Mouse (Mus musculus) neural tube, embryonic 15.5 days (tissue): ENCODE data around the gene Atf3. TPM values are rescaled to one million over a fixed set of nuclear protein-coding genes. Genes with fewer than 3 reads are reported as not detected.

Experiments
- ATAC-seq: fragments of 200-750 bp; cut with Nextera tagmentation; 2 replicates; pipeline ENCODE4 v1.8.0; 2017; ENCODE audit warnings: mild to moderate bottlenecking, moderate TSS enrichment, moderate library complexity; ENCODE audit not compliant: low FRiP score
- H3K27ac ChIP-seq: fragments of 300-500 bp; sonication (generic); replicated peaks from 2 replicates; pipeline ENCODE4 v1.5.1; 2015; ENCODE audit warnings: mild to moderate bottlenecking, inconsistent platforms
- H3K27me3 ChIP-seq: fragments of 300-500 bp; sonication (generic); replicated peaks from 2 replicates; pipeline ENCODE4 v1.6.1; 2015; ENCODE audit warnings: inconsistent platforms
- H3K36me3 ChIP-seq: fragments of 300-500 bp; sonication (generic); 2 replicates; pipeline ENCODE4 v1.6.1; 2015; ENCODE audit warnings: inconsistent platforms
- H3K4me1 ChIP-seq: fragments of 300-500 bp; sonication (generic); 2 replicates; pipeline ENCODE4 v1.6.1; 2015; ENCODE audit warnings: inconsistent platforms
- H3K4me2 ChIP-seq: fragments of 300-500 bp; sonication (generic); 2 replicates; pipeline ENCODE4 v1.6.1; 2015; ENCODE audit warnings: inconsistent platforms, mild to moderate bottlenecking, moderate library complexity
- H3K4me3 ChIP-seq: fragments of 300-500 bp; sonication (generic); replicated peaks from 2 replicates; pipeline ENCODE4 v1.5.1; 2015; ENCODE audit warnings: mild to moderate bottlenecking, inconsistent platforms
- H3K9ac ChIP-seq: fragments of 300-500 bp; sonication (generic); replicated peaks from 2 replicates; pipeline ENCODE4 v1.6.1; 2015; ENCODE audit warnings: mild to moderate bottlenecking, inconsistent platforms
- H3K9me3 ChIP-seq: fragments of 300-500 bp; sonication (generic); replicated peaks from 2 replicates; pipeline ENCODE4 v1.6.1; 2016; ENCODE audit warnings: inconsistent platforms
- WGBS: fragments of 180-500 bp; shearing (Covaris S2); methylation state at CpG from one replicate; pipeline ENCODE4 v1.1.7; 2015; ENCODE audit warnings: mixed read lengths; 5-methylcytosine and 5-hydroxymethylcytosine counted together
- polyA plus RNA-seq: library from polyadenylated mRNA; unstranded; fragments of >200 nt; fragmentation: Nextera tagmentation; extraction: Ambion mirVana; gene quantifications from 2 replicates; pipeline ENCODE4 v1.2.1, GENCODE M21; 2015

Gene Atf3
- polyA plus RNA-seq, 1 experiment from 2014 or later: 1.8 TPM

DNA sequence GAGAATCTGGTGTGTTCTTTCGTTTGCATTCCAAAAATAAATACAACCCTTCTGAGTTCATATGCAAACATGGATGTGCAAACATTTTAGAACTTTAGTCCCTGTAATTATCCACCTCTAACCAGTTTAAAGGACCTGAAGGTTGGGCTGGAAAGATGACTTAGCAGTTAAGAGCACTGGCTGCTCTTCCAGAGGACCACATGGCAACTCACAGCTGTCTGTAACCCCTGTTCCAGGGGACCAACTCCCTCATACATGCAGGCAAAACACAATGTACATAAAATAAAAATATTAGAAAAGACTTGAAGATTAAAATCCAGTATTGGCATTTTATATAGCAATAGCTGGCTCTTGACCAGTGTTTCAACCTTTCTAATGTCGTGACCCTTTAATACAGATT lies 7.9 kb upstream of the Atf3 start:
- no peak for ATAC-seq
- Histone ChIP-seq H3K36me3 (no peaks in the 10 kb centered on the region), H3K4me3 (no peak overlapping the region), H3K4me1 (peaks cover 19% of the 10 kb centered on the region), H3K9ac (no peak overlapping the region), H3K27ac (no peak overlapping the region), H3K27me3 (no peaks in the 10 kb centered on the region), H3K9me3 (no peaks in the 10 kb centered on the region), H3K4me2 (no peak overlapping the region)
- WGBS: 92% methylated on average over 2 of the region's 2 CpGs

DNA sequence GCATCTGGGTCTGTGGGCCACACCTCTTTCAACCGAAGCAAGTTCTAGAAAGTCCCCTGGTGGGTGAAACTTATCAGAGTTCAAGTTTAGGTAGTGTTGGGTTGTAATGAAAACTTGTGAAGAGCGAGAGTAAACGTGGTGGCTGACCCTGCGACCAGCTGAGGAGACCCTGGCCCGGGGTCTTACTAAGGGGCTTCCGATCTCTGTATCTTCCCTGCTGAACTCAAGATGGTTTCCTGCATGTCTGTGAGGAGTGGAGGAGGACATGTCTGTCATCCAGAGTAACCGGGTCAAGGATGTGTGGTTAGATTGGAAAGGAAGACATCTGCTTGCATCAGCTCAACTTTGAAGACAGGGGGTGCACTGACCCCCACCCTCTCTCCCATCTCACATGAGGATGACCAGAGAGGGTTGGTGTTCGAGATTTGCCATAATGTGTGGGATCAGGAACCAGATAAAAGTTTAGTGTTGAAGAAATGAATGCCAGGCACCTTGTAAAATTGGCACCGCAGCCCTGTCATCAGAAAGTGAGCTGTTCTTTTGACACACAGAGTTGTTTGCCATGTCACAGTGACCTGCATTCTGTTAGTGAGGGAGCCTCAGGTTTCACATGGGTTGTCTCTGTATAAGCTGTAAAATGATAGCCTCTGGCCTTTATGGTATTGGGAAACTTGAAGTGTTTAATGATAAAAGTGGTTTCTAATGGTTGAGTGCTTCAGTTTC lies 7.3 kb upstream of the Atf3 start:
- Histone ChIP-seq H3K4me2 (peak overlapping the region; percentile 94), H3K36me3 (no peaks in the 10 kb centered on the region), H3K9me3 (no peaks in the 10 kb centered on the region), H3K27ac (no peak overlapping the region; the same call in 1 of the 2 replicates), H3K9ac (peak overlapping the region; percentile 74), H3K4me1 (peaks cover 19% of the 10 kb centered on the region), H3K27me3 (no peaks in the 10 kb centered on the region), H3K4me3 (peak overlapping the region; percentile 64)
- WGBS: 58% methylated on average over 9 of the region's 9 CpGs
- no peak for ATAC-seq

DNA sequence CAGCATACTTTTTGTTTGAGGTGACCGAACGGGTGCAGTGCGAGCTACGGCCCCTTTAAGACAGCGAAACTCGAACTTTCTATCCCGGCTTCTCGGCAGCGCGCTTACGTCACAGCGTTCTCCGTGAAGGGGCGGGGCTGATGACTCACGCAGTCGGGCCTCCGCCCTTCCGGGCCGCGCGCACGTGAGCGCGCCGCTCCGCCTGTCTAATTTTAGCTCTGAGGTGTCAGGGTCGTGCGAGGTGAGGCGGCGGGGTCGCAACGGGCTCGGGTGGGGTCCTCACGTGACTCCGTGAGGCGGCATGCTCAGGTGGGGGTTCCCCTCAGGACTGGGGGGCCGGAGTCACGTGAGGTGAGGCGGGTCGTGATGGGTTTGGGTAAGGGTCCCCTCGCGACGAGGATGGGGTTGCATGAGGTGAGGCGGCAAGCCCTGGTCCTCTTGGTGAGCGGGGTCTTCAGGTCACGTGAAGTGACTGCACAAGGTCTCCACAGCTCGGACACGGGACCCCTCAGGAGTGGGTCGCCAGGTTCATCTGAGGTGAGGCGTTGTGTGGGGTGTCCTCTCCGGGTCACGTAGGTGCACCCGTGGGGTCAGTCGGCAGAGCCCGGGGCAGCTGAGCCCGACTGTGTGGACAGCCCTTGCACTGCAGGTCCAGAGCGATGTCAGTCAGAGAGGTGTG lies 6.6 kb upstream of the Atf3 start:
- H3K4me3 ChIP-seq: peak overlapping the region; percentile 64
- no peaks in the 10 kb centered on the region for H3K36me3 ChIP-seq
- peak; percentile 92 for ATAC-seq
- H3K4me2 ChIP-seq: peak overlapping the region; percentile 94
- H3K9me3 ChIP-seq: no peaks in the 10 kb centered on the region
- H3K9ac ChIP-seq: peak overlapping the region; percentile 74
- no peaks in the 10 kb centered on the region for H3K27me3 ChIP-seq
- peak overlapping the region; percentile 68 for H3K27ac ChIP-seq
- 2% methylated on average over 57 of the region's 57 CpGs for WGBS
- peaks cover 19% of the 10 kb centered on the region for H3K4me1 ChIP-seq

DNA sequence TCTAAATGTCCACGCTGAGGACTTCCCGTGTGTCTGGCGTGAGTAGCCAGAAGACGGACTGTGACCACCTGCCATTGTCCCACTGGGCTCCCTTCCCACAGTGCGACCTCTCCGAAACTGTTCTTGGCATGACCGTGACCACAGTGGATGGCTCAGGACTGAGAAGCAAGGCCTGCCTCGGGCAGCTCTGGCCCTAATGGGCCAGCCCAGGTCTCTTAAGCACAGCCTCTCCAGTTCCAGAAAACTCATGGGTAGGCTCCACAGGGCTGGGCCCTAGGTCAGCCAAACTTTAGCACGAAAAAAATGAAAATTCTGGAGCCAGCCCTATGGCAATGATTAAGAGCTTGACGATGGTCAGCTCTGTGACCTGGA lies 6.1 kb upstream of the Atf3 start:
- Histone ChIP-seq H3K4me1 (peaks cover 19% of the 10 kb centered on the region), H3K36me3 (no peaks in the 10 kb centered on the region), H3K9ac (peak overlapping the region; percentile 74), H3K9me3 (no peaks in the 10 kb centered on the region), H3K4me2 (peak overlapping the region; percentile 94), H3K27ac (no peak overlapping the region; the same call in 1 of the 2 replicates), H3K27me3 (no peaks in the 10 kb centered on the region), H3K4me3 (peak overlapping the region; percentile 64)
- ATAC-seq: peak; percentile 79
- 53% methylated on average over 10 of the region's 10 CpGs for WGBS

DNA sequence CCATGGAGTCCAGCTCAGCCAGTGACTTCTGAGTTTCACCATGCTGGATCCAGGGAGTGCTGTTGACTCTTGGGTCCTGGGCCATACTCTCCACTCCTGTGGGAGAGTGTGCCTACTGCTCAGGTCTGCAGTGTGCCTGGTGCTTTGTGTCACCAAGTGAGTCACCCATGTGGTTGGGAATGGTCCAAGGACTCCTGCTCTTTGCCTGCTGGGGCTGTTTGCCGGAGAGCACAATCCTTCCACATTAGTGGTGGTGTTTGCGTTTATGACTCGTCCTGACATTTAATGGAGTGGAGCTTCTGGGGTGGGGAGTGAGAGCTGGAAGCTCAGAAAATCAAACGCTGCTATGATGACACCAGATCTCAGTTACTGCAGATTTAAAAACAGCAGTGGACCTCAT lies 4.2 kb upstream of the Atf3 start:
- no peak overlapping the region for H3K4me2 ChIP-seq
- H3K4me1 ChIP-seq: peaks cover 19% of the 10 kb centered on the region
- ATAC-seq: no peak
- H3K27ac ChIP-seq: no peak overlapping the region
- no peak overlapping the region for H3K9ac ChIP-seq
- no peak overlapping the region for H3K4me3 ChIP-seq
- WGBS: 76% methylated on average over 4 of the region's 4 CpGs
- no peaks in the 10 kb centered on the region for H3K36me3 ChIP-seq
- H3K9me3 ChIP-seq: no peaks in the 10 kb centered on the region
- no peaks in the 10 kb centered on the region for H3K27me3 ChIP-seq

DNA sequence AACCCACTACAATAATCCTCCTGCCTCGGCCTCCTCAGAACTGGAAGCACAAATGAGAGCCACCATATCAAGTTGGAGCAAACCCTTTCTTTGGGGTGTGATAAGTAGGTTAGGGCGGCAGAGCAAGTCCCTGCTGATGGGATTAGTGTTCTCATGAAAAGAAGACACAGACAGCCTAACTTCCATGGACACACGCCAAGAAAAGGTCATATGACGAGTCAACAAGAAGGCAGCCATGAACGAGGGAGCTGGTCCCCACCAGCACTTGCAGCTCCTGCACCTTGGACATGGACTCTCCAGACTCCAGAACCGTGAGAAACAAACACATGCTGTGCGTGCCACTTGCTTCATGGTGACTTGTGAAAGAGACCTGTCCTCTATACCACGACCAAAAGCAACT lies 2.7 kb upstream of the Atf3 start:
- no peaks in the 10 kb centered on the region for H3K9me3 ChIP-seq
- H3K27me3 ChIP-seq: no peaks in the 10 kb centered on the region
- H3K36me3 ChIP-seq: no peaks in the 10 kb centered on the region
- H3K27ac ChIP-seq: no peak overlapping the region
- WGBS: 85% methylated on average over 8 of the region's 8 CpGs
- H3K4me2 ChIP-seq: no peak overlapping the region
- H3K9ac ChIP-seq: no peak overlapping the region
- ATAC-seq: no peak
- peaks cover 20% of the 10 kb centered on the region for H3K4me1 ChIP-seq
- no peak overlapping the region for H3K4me3 ChIP-seq

DNA sequence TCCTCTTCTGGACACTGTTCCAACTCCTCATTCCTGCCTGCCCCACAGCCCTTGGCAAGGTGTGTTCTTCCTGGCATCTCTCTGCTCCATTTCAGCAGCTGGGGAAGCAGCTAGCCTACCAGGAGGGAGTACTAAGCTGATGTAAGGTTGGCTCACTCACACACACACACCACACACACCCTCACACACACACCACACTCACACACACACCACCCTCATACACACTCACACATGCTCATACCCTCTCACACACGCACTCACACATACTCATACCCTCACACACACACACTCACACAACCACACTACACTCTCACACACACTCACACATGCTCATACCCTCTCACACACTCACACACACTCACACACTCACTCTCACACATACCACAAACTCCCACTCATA lies 1.9 kb upstream of the Atf3 start:
- no peak overlapping the region for H3K9ac ChIP-seq
- no peak overlapping the region for H3K4me3 ChIP-seq
- no peak for ATAC-seq
- H3K36me3 ChIP-seq: no peaks in the 10 kb centered on the region
- H3K27ac ChIP-seq: no peak overlapping the region
- H3K27me3 ChIP-seq: no peaks in the 10 kb centered on the region; the same call in 1 of the 2 replicates
- peaks cover 12% of the 10 kb centered on the region for H3K4me1 ChIP-seq
- WGBS: 85% methylated on average over 1 of the region's 1 CpGs
- H3K9me3 ChIP-seq: no peaks in the 10 kb centered on the region
- H3K4me2 ChIP-seq: no peak overlapping the region

DNA sequence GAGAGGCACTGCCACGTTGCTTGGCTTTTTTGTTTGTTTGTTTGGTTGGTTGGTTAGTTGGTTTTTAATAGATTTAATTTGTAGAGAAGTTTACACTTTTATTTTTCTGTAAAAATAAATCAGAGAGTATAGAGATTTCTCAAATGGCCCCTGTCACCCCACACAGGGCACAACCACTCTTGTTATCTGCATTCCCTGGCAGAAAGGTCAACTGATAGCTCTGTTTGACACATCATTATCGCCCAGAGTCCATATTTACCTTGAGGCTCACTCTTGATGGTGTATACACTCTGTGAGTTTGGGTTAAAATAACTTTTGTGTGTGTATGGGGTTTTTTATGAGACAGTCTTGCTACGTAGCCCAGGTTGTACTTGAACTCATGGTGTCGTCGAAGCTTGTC lies 744 bp upstream of the Atf3 start:
- no peak overlapping the region for H3K4me3 ChIP-seq
- H3K9me3 ChIP-seq: no peaks in the 10 kb centered on the region
- H3K4me1 ChIP-seq: peaks cover 5% of the 10 kb centered on the region
- 88% methylated on average over 5 of the region's 5 CpGs for WGBS
- H3K27ac ChIP-seq: no peak overlapping the region
- no peak overlapping the region for H3K9ac ChIP-seq
- H3K27me3 ChIP-seq: no peaks in the 10 kb centered on the region; the same call in 1 of the 2 replicates
- H3K36me3 ChIP-seq: no peaks in the 10 kb centered on the region
- no peak for ATAC-seq
- no peak overlapping the region for H3K4me2 ChIP-seq

DNA sequence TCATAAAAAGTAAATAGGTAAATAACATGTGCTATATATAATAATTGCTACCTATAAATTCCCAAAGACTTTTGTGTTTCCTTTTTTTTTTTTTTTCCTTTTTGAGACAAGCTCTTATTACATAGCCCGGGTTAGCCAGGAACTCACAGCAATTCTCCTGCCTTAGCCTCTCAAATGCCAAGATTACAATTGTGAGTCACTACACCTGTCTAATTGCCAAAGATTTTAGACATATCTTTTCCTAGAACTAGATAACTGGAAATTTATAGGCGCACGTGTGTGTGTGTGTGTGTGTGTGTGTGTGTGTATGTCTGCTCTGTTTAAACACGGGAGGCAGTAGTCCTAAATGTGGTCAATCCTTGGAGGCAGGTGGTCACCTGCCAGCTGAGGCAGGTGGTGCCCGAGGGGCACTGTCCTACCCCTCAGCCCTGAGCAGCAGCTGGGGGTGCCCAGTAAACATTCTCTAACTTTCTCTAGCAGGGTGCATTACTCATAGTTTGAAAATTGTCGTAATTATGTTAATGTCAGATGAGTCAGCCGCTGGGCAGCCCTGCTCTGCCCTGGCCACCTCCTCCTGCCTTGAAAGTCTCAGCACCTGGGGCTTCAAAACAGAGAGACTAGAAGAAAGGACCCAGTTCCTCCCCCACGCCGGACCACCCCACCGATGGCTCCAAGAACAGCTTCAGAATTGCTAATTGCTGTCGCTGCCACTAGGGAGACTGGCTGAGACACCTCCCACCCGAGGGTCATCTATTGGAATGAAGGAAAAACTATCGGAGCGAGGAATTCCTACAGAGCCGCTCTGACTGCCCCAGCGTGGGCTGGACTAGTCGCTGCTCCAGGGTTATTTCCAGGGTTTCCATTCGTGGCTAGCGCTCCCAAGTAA lies 1.8 kb downstream of the Atf3 start:
- Histone ChIP-seq H3K4me3 (no peak overlapping the region), H3K9me3 (no peaks in the 10 kb centered on the region), H3K27ac (no peak overlapping the region), H3K9ac (no peak overlapping the region), H3K4me2 (peak overlapping the region; percentile 31), H3K36me3 (no peaks in the 10 kb centered on the region), H3K4me1 (0 out of 2 replicates have a peak, but pooled peaks cover 4% of the 10 kb centered on the region), H3K27me3 (no peaks in the 10 kb centered on the region; the same call in 1 of the 2 replicates)
- 29% methylated on average over 19 of the region's 19 CpGs for WGBS
- ATAC-seq: no peak; the same call in 1 of the 2 replicates

DNA sequence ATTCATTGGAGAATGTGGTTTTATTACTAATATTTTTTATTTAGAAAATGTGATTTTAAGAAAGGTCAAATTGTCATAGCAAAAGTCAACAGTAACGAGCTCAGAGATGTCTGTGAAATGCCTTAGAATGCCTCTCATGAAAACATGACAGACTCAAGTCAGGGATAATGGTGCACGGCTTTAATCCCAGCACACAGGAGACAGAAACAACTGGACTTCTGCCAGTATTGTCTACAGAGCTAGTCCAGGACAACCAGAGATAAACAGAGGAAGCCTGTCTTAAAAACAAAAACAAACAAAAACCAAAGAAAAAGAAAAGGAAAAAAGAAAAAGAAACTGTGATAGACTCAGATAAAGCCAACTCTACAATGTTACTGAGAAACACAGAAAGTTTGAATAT lies 6.7 kb downstream of the Atf3 start:
- 55% methylated on average over 2 of the region's 2 CpGs for WGBS
- Histone ChIP-seq H3K9ac (no peak overlapping the region), H3K36me3 (no peaks in the 10 kb centered on the region), H3K27ac (no peak overlapping the region), H3K9me3 (no peaks in the 10 kb centered on the region), H3K4me3 (no peak overlapping the region), H3K4me1 (0 out of 2 replicates have a peak, but pooled peaks cover under 1% of the 10 kb centered on the region), H3K4me2 (no peak overlapping the region), H3K27me3 (no peaks in the 10 kb centered on the region; the same call in 1 of the 2 replicates)
- ATAC-seq: no peak

DNA sequence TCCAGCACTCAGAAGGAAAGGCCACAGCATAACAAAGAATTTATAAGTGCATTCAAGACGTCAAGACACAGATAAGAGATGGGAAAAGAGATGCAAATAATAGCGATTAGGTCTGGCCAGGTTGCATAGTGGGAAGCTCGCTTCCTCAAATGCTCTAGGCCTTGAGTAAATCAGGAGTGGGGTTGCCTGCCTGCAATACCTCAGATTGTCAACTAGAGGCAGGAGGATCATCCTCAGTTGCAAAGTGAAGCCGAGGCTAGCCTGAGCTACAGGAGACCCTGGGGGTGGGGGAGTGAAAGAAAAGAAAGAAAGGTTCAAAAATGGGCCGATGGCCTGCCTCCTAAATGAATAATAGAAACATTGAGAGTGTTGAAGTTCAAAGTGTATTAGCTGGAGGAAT lies 12.0 kb downstream of the Atf3 start:
- 84% methylated on average over 5 of the region's 5 CpGs for WGBS
- Histone ChIP-seq H3K9ac (no peak overlapping the region), H3K4me3 (no peak overlapping the region), H3K27me3 (no peaks in the 10 kb centered on the region), H3K27ac (no peak overlapping the region), H3K9me3 (no peaks in the 10 kb centered on the region), H3K4me1 (no peaks in the 10 kb centered on the region), H3K4me2 (no peak overlapping the region), H3K36me3 (no peaks in the 10 kb centered on the region)
- ATAC-seq: no peak
